In genomic region chr11:120783426-120784063, GRCm38 (mm10) we compare ENCODE assay signal across 8 mouse cellular contexts. TPM values are rescaled to one million over a fixed set of nuclear protein-coding genes. Genes with fewer than 3 reads are reported as not detected.
DNase-seq lines count a peak whose midpoint lies in the region; ATAC-seq lines count a peak whose summit lies in the region.

No protein-coding gene starts in this region.

- 2% methylated on average over 35 of the region's 42 CpGs for WGBS in kidney, embryonic 14.5 days
- 1% methylated on average over 42 of the region's 42 CpGs for WGBS in heart, embryonic 15.5 days
- WGBS in liver, embryonic 15.5 days (ENCODE audit: insufficient replicate concordance), result 4% methylated on average over 42 of the region's 42 CpGs

- no peaks in the 10 kb centered on the region for H3K27me3 ChIP-seq in kidney, embryonic 14.5 days (ENCODE audit: control insufficient read depth, insufficient read depth, low read length)
- no peaks in the 10 kb centered on the region for H3K27me3 ChIP-seq in heart, embryonic 15.5 days
- H3K27me3 ChIP-seq in liver, embryonic 15.5 days, result no peaks in the 10 kb centered on the region

- peak overlapping the region; percentile 90 for H3K9ac ChIP-seq in kidney, embryonic 14.5 days (ENCODE audit: low read depth, low read length)
- peak overlapping the region; percentile 85 for H3K9ac ChIP-seq in heart, embryonic 15.5 days
- H3K9ac ChIP-seq in liver, embryonic 15.5 days, result peak overlapping the region; percentile 86

- no peak for DNase-seq in kidney, postnatal 4 days
- DNase-seq in layer of hippocampus, adult 9-10 months (ENCODE audit: low spot score), result no peak
- no peak for DNase-seq in thymus, postnatal 10 days (ENCODE audit: low spot score in 2 of 2)
- DNase-seq in spleen, postnatal 10 days (ENCODE audit: low spot score in 2 of 2), result no peak

- peaks cover 16% of the 10 kb centered on the region for H3K4me1 ChIP-seq in kidney, embryonic 14.5 days (ENCODE audit: control insufficient read depth, insufficient read depth, low read length)
- H3K4me1 ChIP-seq in brown adipose tissue, adult 24 weeks (ENCODE audit: control insufficient read depth, insufficient read depth, insufficient read length, low read length), result peaks cover 9% of the 10 kb centered on the region
- H3K4me1 ChIP-seq in heart, embryonic 15.5 days (replicated peaks), result peaks cover 15% of the 10 kb centered on the region
- H3K4me1 ChIP-seq in liver, embryonic 15.5 days (replicated peaks), result peaks cover 33% of the 10 kb centered on the region

- H3K4me3 ChIP-seq in kidney, embryonic 14.5 days (ENCODE audit: low read length), result peak overlapping the region; percentile 97
- H3K4me3 ChIP-seq in brown adipose tissue, adult 24 weeks (ENCODE audit: insufficient read depth, low read depth, low read length), result peak overlapping the region; percentile 99
- peak overlapping the region; percentile 95 for H3K4me3 ChIP-seq in heart, embryonic 15.5 days
- peak overlapping the region; percentile 93 for H3K4me3 ChIP-seq in liver, embryonic 15.5 days (replicated peaks)

- peaks cover 38% of the 10 kb centered on the region for H3K36me3 ChIP-seq in kidney, embryonic 14.5 days (ENCODE audit: control insufficient read depth, insufficient read depth, low read length)
- H3K36me3 ChIP-seq in heart, embryonic 15.5 days, result peaks cover 33% of the 10 kb centered on the region
- peaks cover 38% of the 10 kb centered on the region for H3K36me3 ChIP-seq in liver, embryonic 15.5 days (replicated peaks)

- peak overlapping the region; percentile 47 for H3K27ac ChIP-seq in kidney, embryonic 14.5 days (ENCODE audit: low read depth, low read length)
- H3K27ac ChIP-seq in brown adipose tissue, adult 24 weeks (replicated peaks; ENCODE audit: low read depth, low read length), result peak overlapping the region; percentile 41; the same call in 1 of the 2 replicates
- H3K27ac ChIP-seq in heart, embryonic 15.5 days, result peak overlapping the region; percentile 48
- peak overlapping the region; percentile 81 for H3K27ac ChIP-seq in liver, embryonic 15.5 days (replicated peaks)

- ATAC-seq in kidney, embryonic 14.5 days (ENCODE audit: low FRiP score, low TSS enrichment), result peak; percentile 2; the same call in 1 of the 2 replicates
- ATAC-seq in heart, embryonic 15.5 days (replicated peaks; ENCODE audit: insufficient number of reproducible peaks, insufficient read depth, low FRiP score, low read depth), result 0 out of 2 replicates have a peak, but pooled peaks have one; percentile 1
- no peak for ATAC-seq in liver, embryonic 15.5 days (ENCODE audit: insufficient read depth)

- peak overlapping the region; percentile 97 for H3K4me2 ChIP-seq in kidney, embryonic 14.5 days (replicated peaks; ENCODE audit: low read depth, low read length)
- H3K4me2 ChIP-seq in heart, embryonic 15.5 days, result peak overlapping the region; percentile 97
- H3K4me2 ChIP-seq in liver, embryonic 15.5 days, result peak overlapping the region; percentile 99

- no peaks in the 10 kb centered on the region for H3K9me3 ChIP-seq in kidney, embryonic 14.5 days (ENCODE audit: control insufficient read depth, low read length)
- no peaks in the 10 kb centered on the region for H3K9me3 ChIP-seq in heart, embryonic 15.5 days (replicated peaks)
- H3K9me3 ChIP-seq in liver, embryonic 15.5 days (replicated peaks), result no peaks in the 10 kb centered on the region

RNA-seq across cellular contexts. Expression of gene Rfng, which starts 0.5 kb away (rescaled TPM):
- polyA plus RNA-seq in kidney, embryonic 14.5 days (2014; fragmentation: Nextera tagmentation; extraction: Ambion mirVana), result 19.3 and 26.2 TPM in 2 replicates
- 14.0 and 15.1 TPM in 2 replicates for polyA plus RNA-seq in brown adipose tissue, adult 24 weeks (2012; ENCODE audit: insufficient read depth, insufficient read length, missing spikeins)
- polyA plus RNA-seq in heart, embryonic 15.5 days (2015; fragmentation: Nextera tagmentation; extraction: Ambion mirVana), result 21.1 and 30.8 TPM in 2 replicates
- polyA plus RNA-seq in liver, embryonic 15.5 days (2015; fragmentation: Nextera tagmentation; extraction: Ambion mirVana), result 11.5 and 12.0 TPM in 2 replicates

RNA-seq across cellular contexts. Expression of gene Gps1, which starts 0.5 kb away (rescaled TPM):
- 213 and 239 TPM in 2 replicates for polyA plus RNA-seq in kidney, embryonic 14.5 days (2014; fragmentation: Nextera tagmentation; extraction: Ambion mirVana)
- 48.9 and 60.0 TPM in 2 replicates for polyA plus RNA-seq in brown adipose tissue, adult 24 weeks (2012; ENCODE audit: insufficient read depth, insufficient read length, missing spikeins)
- polyA plus RNA-seq in heart, embryonic 15.5 days (2015; fragmentation: Nextera tagmentation; extraction: Ambion mirVana), result 113 and 134 TPM in 2 replicates
- 72.0 and 77.3 TPM in 2 replicates for polyA plus RNA-seq in liver, embryonic 15.5 days (2015; fragmentation: Nextera tagmentation; extraction: Ambion mirVana)

RNA-seq across cellular contexts. Expression of gene Dus1l, which starts 12.7 kb away (rescaled TPM):
- 58.2 and 80.3 TPM in 2 replicates for polyA plus RNA-seq in kidney, embryonic 14.5 days (2014; fragmentation: Nextera tagmentation; extraction: Ambion mirVana)
- polyA plus RNA-seq in brown adipose tissue, adult 24 weeks (2012; ENCODE audit: insufficient read depth, insufficient read length, missing spikeins), result 20.1 and 31.0 TPM in 2 replicates
- polyA plus RNA-seq in heart, embryonic 15.5 days (2015; fragmentation: Nextera tagmentation; extraction: Ambion mirVana), result 36.9 and 50.0 TPM in 2 replicates
- polyA plus RNA-seq in liver, embryonic 15.5 days (2015; fragmentation: Nextera tagmentation; extraction: Ambion mirVana), result 58.3 and 61.3 TPM in 2 replicates

RNA-seq across cellular contexts. Expression of gene Hmga1b, which starts 21.0 kb away (rescaled TPM):
- 5.2 and 7.9 TPM in 2 replicates for polyA plus RNA-seq in kidney, embryonic 14.5 days (2014; fragmentation: Nextera tagmentation; extraction: Ambion mirVana)
- polyA plus RNA-seq in brown adipose tissue, adult 24 weeks (2012; ENCODE audit: insufficient read depth, insufficient read length, missing spikeins), result 14.9 and 15.4 TPM in 2 replicates
- polyA plus RNA-seq in heart, embryonic 15.5 days (2015; fragmentation: Nextera tagmentation; extraction: Ambion mirVana), result 2.1 and 2.8 TPM in 2 replicates
- 0.94 and 2.6 TPM in 2 replicates for polyA plus RNA-seq in liver, embryonic 15.5 days (2015; fragmentation: Nextera tagmentation; extraction: Ambion mirVana)

RNA-seq across cellular contexts. Expression of gene Fasn, which starts 40.8 kb away (rescaled TPM):
- polyA plus RNA-seq in kidney, embryonic 14.5 days (2014; fragmentation: Nextera tagmentation; extraction: Ambion mirVana), result 54.9 and 79.9 TPM in 2 replicates
- 5,806 and 7,060 TPM in 2 replicates for polyA plus RNA-seq in brown adipose tissue, adult 24 weeks (2012; ENCODE audit: insufficient read depth, insufficient read length, missing spikeins)
- polyA plus RNA-seq in heart, embryonic 15.5 days (2015; fragmentation: Nextera tagmentation; extraction: Ambion mirVana), result 17.0 and 31.7 TPM in 2 replicates
- polyA plus RNA-seq in liver, embryonic 15.5 days (2015; fragmentation: Nextera tagmentation; extraction: Ambion mirVana), result 20.1 and 24.9 TPM in 2 replicates
